Mouse (Mus musculus) kidney, postnatal 0 days (tissue): ENCODE results near the gene Ces1b. TPM values are rescaled to one million over a fixed set of nuclear protein-coding genes. Genes with fewer than 3 reads are reported as not detected.

Source experiments
- ATAC-seq: fragments of 200-750 bp; cut with Nextera tagmentation; replicated peaks from 2 replicates; pipeline ENCODE4 v1.8.0; 2017; ENCODE audit warnings: low read depth, moderate number of reproducible peaks, moderate TSS enrichment, moderate library complexity; ENCODE audit not compliant: low FRiP score
- DNase-seq: peaks from one replicate; pipeline ENCODE4 v3.0.0-alpha.2; 2016; ENCODE audit warnings: low spot score
- H3K27ac ChIP-seq: fragments of 300-500 bp; sonication (generic); 2 replicates; pipeline ENCODE4 v1.5.1; 2014; ENCODE audit warnings: mild to moderate bottlenecking
- H3K27me3 ChIP-seq: fragments of 300-500 bp; sonication (generic); 2 replicates; pipeline ENCODE4 v1.6.1; 2014; ENCODE audit warnings: low read length, mixed read lengths; ENCODE audit not compliant: insufficient read depth
- H3K36me3 ChIP-seq: fragments of 300-500 bp; sonication (generic); 2 replicates; pipeline ENCODE4 v1.6.1; 2014; ENCODE audit warnings: low read length, mixed read lengths; ENCODE audit not compliant: insufficient read depth
- H3K4me1 ChIP-seq: fragments of 300-500 bp; sonication (generic); replicated peaks from 2 replicates; pipeline ENCODE4 v1.6.1; 2014; ENCODE audit warnings: antibody characterized with exemption, low read length, mixed read lengths; ENCODE audit not compliant: insufficient read depth
- H3K4me2 ChIP-seq: fragments of 300-500 bp; sonication (generic); 2 replicates; pipeline ENCODE4 v1.6.1; 2014; ENCODE audit warnings: mild to moderate bottlenecking, low read length, moderate library complexity, mixed read lengths
- H3K4me3 ChIP-seq: fragments of 300-500 bp; sonication (generic); replicated peaks from 2 replicates; pipeline ENCODE4 v1.5.1; 2014; ENCODE audit warnings: low read depth, low read length
- H3K9ac ChIP-seq: fragments of 300-500 bp; sonication (generic); 2 replicates; pipeline ENCODE4 v1.6.1; 2014; ENCODE audit warnings: low read depth, low read length
- H3K9me3 ChIP-seq: fragments of 300-500 bp; sonication (generic); replicated peaks from 2 replicates; pipeline ENCODE4 v1.6.1; 2016; ENCODE audit warnings: low read length, inconsistent platforms, mixed read lengths
- CTCF ChIP-seq: IDR thresholded peaks from 2 replicates; pipeline ENCODE4 v1.5.1; 2016; ENCODE audit warnings: antibody characterized with exemption, low read depth, mild to moderate bottlenecking, moderate library complexity
- WGBS: fragments of 180-500 bp; shearing (Covaris S2); extraction: QIAGEN DNeasy Blood & Tissue Kit; methylation state at CpG from one replicate; pipeline ENCODE4 v1.1.7; 2014; 5-methylcytosine and 5-hydroxymethylcytosine counted together
- polyA plus RNA-seq: library from polyadenylated mRNA; unstranded; fragments of >200 nt; fragmentation: Nextera tagmentation; extraction: Ambion mirVana; gene quantifications from 2 replicates; pipeline ENCODE4 v1.2.1, GENCODE M21; 2015

Ces1b gene
- polyA plus RNA-seq, 1 experiment from 2014 or later: not detected

DNA sequence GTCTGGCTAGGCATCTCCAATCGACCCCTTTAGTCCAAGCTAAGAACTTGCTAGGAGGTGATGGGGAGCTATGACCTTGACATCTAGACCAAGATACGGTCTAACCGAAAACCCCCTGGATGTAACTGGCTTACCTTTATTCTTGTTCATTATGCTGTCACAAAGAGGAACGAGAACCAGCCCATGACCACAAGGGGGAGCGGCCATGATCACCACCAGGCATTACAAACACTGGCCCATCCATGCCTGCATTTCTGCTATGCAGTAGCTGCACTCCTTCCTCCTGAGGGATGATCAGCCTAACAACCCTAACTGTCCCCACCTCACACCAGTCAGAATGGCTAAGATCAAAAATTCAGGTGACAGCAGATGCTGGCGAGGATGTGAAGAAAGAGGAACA, 67.6 kb downstream of the Ces1b start:
- Histone ChIP-seq H3K27me3 (no peaks in the 10 kb centered on the region), H3K4me1 (no peaks in the 10 kb centered on the region), H3K9me3 (no peaks in the 10 kb centered on the region), H3K36me3 (no peaks in the 10 kb centered on the region), H3K27ac (no peak overlapping the region), H3K9ac (no peak overlapping the region), H3K4me3 (no peak overlapping the region), H3K4me2 (no peak overlapping the region)
- WGBS: 78% methylated on average over 6 of the region's 6 CpGs
- DNase-seq (no peak), ATAC-seq (no peak)
- peak; percentile 49; the same call in 1 of the 2 replicates for TF ChIP-seq CTCF

DNA sequence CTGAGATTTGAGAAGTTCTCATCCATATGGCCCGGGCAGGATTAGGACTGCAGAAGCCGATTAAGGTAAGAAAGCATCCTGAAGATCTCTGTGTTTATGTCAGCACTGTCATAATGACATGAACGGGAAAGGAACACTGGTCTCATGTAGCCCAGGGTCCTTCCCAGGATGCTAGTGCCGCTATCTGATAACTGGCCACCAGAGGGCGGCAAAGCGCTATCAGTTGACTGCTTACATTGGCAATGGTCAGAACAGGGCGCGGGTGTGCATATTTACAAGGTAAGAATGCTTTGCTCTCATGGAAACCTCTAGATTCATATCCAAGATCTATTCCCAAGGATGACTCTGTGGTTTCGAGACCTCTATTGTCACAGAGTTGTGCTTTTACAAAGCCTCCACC, 68.4 kb downstream of the Ces1b start:
- H3K4me1 ChIP-seq: no peaks in the 10 kb centered on the region
- DNase-seq (peak; percentile 88), ATAC-seq (0 out of 2 replicates have a peak, but pooled peaks have one; percentile 29)
- H3K4me3 ChIP-seq: no peak overlapping the region
- H3K27me3 ChIP-seq: no peaks in the 10 kb centered on the region
- H3K4me2 ChIP-seq: no peak overlapping the region
- no peak overlapping the region for H3K27ac ChIP-seq
- H3K9me3 ChIP-seq: no peaks in the 10 kb centered on the region
- H3K36me3 ChIP-seq: no peaks in the 10 kb centered on the region
- TF ChIP-seq CTCF: peak; percentile 96
- 11% methylated on average over 9 of the region's 9 CpGs for WGBS
- no peak overlapping the region for H3K9ac ChIP-seq

- no peaks in the 10 kb centered on the region for H3K9me3 ChIP-seq
- peak; percentile 78 for DNase-seq
- H3K4me2 ChIP-seq: no peak overlapping the region
- H3K27me3 ChIP-seq: no peaks in the 10 kb centered on the region
- no peak overlapping the region for H3K9ac ChIP-seq
- no peak overlapping the region for H3K4me3 ChIP-seq
- H3K27ac ChIP-seq: no peak overlapping the region
- 22% methylated on average over 5 of the region's 5 CpGs for WGBS
- TF ChIP-seq CTCF: peak; percentile 79
- ATAC-seq: no peak
- no peaks in the 10 kb centered on the region for H3K36me3 ChIP-seq
- no peaks in the 10 kb centered on the region for H3K4me1 ChIP-seq
Measured at GRCm38 (mm10) chr8:93010286-93010685, 69.5 kb downstream of the Ces1b start.

Other genes starting within 250 kb of the Ces1b start
- gene Lpcat2, start 224.7 kb downstream of the Ces1b start, polyA plus RNA-seq: 9.2 and 9.3 TPM in 2 replicates
- 0.14 TPM in 1 of 2 replicates, not detected in the other for gene Capns2, start 178.6 kb downstream of the Ces1b start, polyA plus RNA-seq
- 0.03 and 0.12 TPM in 2 replicates for gene Slc6a2, start 119.9 kb downstream of the Ces1b start, polyA plus RNA-seq
- gene Ces1a, start 31.8 kb downstream of the Ces1b start, polyA plus RNA-seq: not detected in 2 replicates
- gene Ces1c, start 51.3 kb upstream of the Ces1b start, polyA plus RNA-seq: 0.07 and 0.14 TPM in 2 replicates
- gene Ces1d, start 117.8 kb upstream of the Ces1b start, polyA plus RNA-seq: 0.91 and 1.9 TPM in 2 replicates
- gene Ces1e, start 149.6 kb upstream of the Ces1b start, polyA plus RNA-seq: 2.6 and 2.7 TPM in 2 replicates
- gene Ces1f, start 199.7 kb upstream of the Ces1b start, polyA plus RNA-seq: 1.7 and 2.4 TPM in 2 replicates